Mouse (Mus musculus) cerebellum, adult (tissue): ENCODE measurements at regions not wholly inside any gene's neighbourhood (a gene's known extent, or its start where the extent isn't known, plus 50 kb on each side); places are given as distances from the start of the nearest gene placed in this dataset.
"Not testable (repeated sequence)": the region's sequence is repeated elsewhere in the genome, so short reads cannot be mapped to it uniquely, and the experiment has no call there.

ENCODE experiments used
- ATAC-seq: cut with Nextera tagmentation; 2 replicates; pipeline ENCODE4 v1.9.2; 2017; ENCODE audit warnings: mild to moderate bottlenecking, moderate library complexity, mixed read lengths; ENCODE audit not compliant: insufficient number of reproducible peaks, low FRiP score, low TSS enrichment

- not testable (repeated sequence) for ATAC-seq
Observed at GRCm38 (mm10) chr15:34027111-34027510, 330.6 kb downstream of the 9430069I07Rik start.

GRCm38 (mm10) chr15:34025396-34025795 is 332.3 kb downstream of the 9430069I07Rik start:
- no peak for ATAC-seq

GRCm38 (mm10) chr15:34021857-34022256 is 335.8 kb downstream of the 9430069I07Rik start:
- ATAC-seq, result peak; percentile 69; the same call in 1 of the 2 replicates

GRCm38 (mm10) chr15:34016397-34017156 is 341.1 kb downstream of the 9430069I07Rik start:
- ATAC-seq, result peak; percentile 61; the same call in 1 of the 2 replicates

DNA sequence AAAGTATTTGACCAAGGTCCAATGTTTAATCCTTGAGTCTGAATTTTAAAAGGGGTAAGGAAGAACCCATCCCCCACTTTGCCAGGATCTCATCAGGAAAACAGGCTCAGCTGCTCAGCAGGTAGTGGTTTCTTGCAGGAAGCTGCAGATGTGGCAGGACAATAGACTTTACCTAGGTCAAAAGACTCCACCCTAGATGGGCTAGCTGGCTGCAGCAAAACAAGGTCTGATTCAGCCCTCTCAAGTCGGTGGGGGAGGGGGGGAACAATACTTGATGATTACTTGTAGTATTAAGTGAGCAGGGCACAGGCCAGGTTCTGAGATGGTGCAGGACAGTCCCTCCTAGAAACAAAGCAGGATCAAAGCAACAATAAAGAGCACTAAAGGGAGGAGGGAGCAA is 349.1 kb downstream of the 9430069I07Rik start:
- ATAC-seq, result no peak

- ATAC-seq, result peak; percentile 75; the same call in 1 of the 2 replicates
Observed at GRCm38 (mm10) chr15:33992383-33992782, 365.3 kb downstream of the 9430069I07Rik start.

DNA sequence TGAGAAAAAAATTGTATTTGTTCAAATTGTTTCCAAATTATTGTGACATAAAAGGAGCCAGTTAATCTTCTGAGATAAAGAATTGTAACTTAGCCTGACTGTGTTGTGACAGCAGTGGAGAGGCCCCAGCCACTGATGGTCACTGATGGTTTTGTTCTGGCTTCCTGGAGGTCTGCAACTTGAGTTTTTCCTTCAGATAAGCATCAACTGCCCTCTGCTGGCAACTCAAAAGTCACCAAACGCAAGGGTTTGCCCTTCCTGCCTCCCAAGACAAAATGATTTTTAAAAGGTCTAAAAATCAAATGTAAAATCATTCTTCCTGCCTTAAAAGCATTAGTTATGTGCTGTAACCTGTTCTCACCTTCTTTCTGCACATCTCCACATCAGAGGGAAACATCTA is 382.6 kb downstream of the 9430069I07Rik start:
- ATAC-seq, result no peak

DNA sequence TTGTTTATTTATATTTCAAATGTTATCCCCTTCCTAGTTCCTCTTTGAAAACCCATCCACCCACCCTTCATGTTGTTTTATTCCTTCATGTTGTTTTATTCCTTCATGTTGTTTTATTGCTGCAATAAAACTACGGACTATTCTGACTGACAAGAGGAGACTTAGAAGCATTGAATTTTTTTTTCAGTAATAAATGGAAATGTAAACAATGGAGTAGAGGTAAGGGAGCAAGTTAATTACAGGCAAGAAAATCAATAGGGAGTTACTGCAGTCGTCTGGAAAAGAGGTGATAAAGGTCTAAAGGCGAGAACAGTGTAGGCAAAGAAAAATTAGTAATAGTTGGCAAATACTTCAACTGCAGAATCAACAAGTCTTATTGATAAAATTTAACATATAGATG is 384.2 kb downstream of the 9430069I07Rik start:
- no peak for ATAC-seq

GRCm38 (mm10) chr15:33969409-33969808 is 388.3 kb downstream of the 9430069I07Rik start:
- no peak for ATAC-seq

DNA sequence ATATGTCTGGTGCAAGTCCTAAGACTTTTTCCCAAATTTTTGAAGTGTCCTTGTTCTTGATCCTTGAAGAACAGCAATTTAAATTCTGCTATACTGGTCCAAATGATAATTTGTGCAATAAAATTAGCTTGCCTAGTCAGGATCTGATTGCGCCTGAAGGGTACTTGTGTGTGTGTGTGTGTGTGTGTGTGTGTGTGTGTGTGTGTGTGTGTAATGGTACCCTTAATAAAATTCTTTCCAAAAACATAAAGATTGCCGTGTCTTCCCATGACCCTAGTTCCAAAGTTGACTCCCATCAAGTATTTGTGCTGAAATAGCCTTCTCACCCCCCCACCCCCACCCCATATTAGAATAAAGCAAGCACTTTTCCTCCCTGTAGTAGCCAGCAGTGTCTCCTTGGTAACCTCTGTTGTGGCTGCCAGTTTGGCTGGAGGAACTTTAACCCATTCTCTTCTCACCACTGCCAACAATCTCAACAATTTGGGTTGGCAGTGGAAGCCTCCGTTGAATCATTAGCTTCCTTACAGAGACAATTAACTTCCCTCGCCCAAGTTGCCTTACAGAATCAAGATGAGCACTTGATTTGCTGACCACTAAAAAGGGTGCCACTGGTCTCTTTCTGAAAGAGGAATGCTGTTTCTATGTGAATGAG is 422.5 kb downstream of the 9430069I07Rik start:
- ATAC-seq, result no peak

DNA sequence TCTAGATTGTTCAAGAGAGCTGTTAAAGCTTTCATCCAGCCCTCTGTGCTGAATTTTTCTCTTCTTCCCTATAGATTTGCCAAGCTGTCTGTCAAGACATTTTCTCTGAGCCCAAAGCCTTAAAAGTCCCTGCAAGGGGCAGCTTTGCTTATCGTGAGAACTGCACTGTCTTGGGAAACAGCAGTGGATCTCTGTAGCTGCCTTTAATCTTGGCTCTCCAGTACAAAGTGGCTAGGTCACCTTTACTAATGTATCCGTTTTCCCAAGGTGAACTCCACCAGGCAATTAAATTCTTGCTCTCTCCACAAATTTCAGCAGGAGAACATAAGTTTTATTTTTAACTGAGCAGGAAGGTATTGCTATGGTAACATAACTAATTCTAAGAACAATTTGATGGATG is 431.2 kb downstream of the 9430069I07Rik start:
- ATAC-seq, result no peak

- no peak for ATAC-seq
Observed at GRCm38 (mm10) chr15:33924094-33924890, 433.4 kb downstream of the 9430069I07Rik start.

- ATAC-seq, result no peak
Observed at GRCm38 (mm10) chr15:33914891-33915290, 442.8 kb downstream of the 9430069I07Rik start.

DNA sequence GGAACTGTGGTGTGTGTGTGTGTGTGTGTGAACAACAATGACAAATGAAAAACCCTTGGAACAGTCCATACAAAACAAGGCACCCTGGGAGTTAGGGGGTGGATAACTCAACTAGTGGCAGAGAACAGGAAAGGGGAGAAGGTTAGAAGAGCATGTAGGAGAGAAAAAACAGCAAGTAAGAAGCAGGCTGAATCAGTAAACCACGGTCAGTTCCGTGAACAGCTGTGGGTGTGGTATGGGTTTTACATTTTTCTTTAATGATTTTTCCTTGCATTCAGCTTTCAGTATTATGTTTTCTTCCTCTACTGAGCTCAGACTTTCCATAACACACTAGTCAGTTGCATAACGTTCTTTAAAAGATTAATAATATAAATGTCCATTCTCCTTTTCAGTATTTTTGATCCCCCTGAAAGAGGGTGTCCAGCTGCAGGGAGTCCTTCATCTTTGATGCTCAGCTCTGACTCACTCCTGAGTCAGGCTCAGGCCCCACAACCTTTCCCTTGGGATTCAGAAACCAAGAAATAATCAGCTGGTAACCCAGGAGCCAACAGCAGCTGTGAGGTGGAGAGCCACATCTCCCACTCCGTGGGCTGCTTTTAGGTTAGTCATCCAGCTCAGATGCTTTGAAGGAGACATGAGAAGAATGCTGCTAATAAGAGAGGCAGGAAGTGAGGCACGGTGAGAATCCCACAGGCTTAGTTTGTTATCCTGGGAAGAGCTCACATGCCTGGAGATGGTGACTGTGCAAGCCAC is 450.8 kb downstream of the 9430069I07Rik start:
- no peak for ATAC-seq

DNA sequence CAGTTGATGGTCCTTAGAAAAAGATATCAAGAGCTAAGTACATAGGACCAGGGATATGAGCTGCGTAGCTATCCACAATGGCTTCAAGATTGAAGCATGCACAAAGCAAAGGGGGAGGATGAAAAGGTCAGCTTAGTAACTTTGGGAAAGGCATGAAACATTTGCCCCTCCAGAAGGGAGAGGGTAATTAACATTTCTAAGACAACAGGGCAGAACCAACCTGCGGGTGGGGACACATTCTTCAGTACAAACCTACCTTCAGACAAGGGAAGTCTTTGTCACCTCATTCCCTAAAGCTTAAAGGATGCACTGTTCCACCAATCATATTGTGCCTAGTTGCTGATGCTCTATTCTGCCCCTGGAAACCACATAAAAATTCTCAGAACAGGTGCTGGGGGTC is 461.6 kb downstream of the 9430069I07Rik start:
- ATAC-seq, result no peak

- ATAC-seq, result no peak
Observed at GRCm38 (mm10) chr15:33890606-33891005, 467.1 kb downstream of the 9430069I07Rik start.

- no peak for ATAC-seq
Observed at GRCm38 (mm10) chr15:33888865-33889368, 468.8 kb downstream of the 9430069I07Rik start.

GRCm38 (mm10) chr15:33862224-33862752 is 495.4 kb downstream of the 9430069I07Rik start:
- ATAC-seq, result no peak

DNA sequence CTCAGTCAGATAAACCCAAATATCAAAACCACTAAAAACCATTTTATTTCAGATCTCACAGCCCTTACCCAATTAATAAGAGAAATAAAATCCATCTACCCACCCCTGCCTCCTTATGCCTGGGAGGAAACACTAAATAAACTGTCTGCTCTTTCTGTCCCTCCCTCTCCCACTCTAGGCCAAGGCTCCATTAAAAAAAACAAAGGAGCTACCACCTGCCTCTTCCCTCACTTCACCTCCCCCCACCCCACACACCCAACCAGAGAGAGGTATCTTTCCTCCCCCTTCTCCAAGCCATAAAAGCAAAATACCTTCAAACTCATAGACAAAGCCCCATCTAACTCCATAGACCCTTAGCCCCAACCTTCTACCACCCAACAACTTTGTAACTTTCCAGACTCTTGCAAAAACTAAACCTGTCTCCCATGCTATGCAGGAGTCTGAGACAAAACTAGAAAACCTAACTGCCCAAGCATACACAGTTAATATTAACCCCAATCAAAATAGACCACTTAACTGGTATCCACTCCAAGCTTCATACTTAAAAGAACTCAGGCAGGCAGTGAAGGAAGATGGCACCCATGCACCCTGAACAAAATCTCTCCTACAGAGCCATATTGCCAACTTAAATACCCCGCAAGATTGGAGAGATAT is 532.1 kb downstream of the 9430069I07Rik start:
- ATAC-seq, result no peak
